Mouse (Mus musculus) telencephalon, adult 2 months (tissue): ENCODE results near the gene Synm.
A peak's percentile ranks its signal among the peaks of the same experiment; 100 is the strongest.

Experiments
- DNase-seq: peaks from one replicate; pipeline ENCODE4 v3.0.0-alpha.2; 2011; ENCODE audit warnings: low read depth, low spot score

Gene Synm

GRCm38 (mm10) chr7:67749441-67750239 lies 9.9 kb downstream of the Synm start:
- DNase-seq: peak; percentile 21

DNA sequence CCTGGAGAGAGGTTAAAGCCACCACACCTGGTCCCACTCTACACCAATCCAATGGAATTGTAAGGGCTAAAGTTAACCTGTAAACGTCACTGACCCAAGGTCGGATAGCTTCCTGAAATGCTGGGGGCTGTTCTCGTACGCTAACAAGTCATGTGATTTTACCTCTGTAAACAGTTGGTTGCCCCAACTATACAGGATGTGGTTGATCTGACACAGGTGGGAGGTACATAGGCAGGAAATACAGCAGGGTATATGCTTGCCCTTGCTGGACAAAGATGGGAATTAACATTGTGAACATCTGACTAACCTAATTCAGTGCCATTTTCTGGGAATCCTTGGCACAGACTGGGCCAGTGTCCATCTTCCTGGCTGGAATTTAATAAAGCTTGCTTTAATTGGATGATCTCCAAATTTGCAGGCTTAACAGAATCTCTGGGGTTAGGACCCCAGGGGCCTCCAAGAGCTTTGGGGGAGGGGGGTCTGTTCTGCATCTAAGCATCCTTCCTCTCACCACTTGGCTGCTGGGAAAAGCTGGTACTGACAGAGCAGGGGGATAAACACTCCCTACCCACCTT lies 11.7 kb downstream of the Synm start:
- DNase-seq: no peak

DNA sequence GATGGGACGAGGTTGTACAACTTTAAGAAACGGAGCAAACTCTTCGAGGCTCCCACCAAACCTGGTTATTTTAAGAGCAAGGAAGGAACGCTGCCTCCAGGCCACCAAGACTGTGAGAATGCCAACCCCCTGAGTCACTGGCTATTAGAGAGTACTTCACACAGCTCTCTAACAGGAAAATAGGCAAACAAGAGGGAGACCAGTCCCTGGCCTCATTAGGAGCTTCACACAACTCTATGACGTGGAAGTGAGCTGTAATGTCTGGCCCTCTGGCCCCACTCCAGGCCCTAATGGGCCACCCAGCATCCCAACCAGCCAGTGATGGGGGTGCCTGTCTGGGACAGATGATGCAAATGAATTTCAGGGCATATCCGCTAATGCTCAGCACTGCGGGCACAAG lies 17.8 kb downstream of the Synm start:
- no peak for DNase-seq

DNA sequence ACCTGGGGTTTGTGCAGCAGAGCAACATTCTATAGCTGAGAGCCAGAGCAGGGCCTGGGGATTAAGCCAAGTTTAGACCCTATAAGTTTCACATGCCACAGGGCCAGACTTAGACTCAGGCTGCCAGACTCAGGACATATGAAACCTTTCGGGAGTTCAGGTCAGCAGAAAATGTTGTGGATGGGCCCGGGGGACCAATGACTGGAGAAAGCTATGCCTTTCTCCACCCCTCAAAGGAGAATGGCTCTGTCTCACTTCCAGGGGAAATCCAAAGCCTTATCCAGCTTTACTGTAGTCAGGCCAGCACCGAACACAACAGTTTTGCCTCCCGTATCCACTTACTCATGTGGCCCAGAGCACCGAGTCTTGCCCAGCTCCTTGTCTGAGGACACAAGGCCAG lies 18.7 kb downstream of the Synm start:
- DNase-seq: no peak

DNA sequence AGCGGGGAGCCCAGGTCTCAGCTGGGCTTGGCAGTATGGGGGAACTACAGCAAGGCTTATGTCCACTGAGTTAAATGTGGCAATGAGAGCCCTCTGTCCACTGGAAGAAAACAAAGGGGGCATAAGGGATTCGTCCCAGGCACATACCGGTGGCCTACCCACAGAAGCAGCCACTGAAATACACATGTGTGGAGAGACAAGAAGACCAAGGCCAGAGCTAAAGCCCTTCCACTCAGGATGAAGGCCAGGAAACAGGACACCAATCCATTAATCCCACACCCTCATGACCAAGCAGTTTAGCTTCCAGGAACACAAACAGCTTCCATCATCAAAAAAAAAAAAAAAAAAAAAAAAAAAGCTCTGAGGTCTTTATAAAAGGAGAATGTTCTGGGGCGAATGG lies 19.2 kb downstream of the Synm start:
- no peak for DNase-seq

- no peak for DNase-seq
These were observed 27.3 kb downstream of the Synm start for GRCm38 (mm10) chr7:67732276-67732675.

GRCm38 (mm10) chr7:67730431-67731110 lies 29.0 kb downstream of the Synm start:
- no peak for DNase-seq

GRCm38 (mm10) chr7:67728809-67729208 lies 30.7 kb downstream of the Synm start:
- DNase-seq: no peak

DNA sequence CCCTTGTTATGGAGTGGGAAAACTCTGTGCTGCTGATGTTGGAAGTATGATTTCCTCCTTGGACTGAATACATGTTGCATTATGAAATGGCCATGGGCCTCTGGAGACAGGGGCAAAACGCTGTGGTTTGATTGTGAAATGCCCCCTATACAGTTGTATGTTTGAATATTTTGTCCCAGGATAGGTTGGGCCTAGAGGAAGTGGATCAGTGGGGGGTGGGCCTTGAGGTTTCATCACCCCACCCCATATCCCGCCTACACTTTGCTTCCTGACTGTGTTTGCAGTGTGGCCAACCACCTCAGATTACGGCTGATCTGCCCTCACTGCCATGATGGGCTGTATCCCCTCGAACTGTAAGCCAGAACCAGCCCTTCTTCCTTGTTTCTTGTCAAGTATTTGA lies 31.3 kb downstream of the Synm start:
- no peak for DNase-seq

DNA sequence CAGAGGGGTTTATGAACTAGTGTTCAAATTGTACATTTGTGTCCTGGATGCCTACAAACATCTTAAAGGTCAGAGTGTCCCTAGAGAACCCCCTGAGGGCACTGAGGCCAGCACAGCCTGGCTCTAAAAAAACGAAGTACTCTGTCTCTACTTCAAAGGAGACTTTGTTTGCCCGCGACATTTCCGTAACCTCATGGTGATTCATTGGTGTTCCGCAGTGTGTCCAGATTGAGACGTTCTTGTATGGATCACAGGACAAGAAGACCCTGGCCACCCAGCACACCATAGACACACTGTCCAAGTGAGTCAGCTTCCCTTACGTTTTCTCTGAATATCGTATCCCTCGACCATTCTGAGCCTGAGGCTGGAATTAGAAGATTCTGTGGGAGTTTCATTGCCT lies 34.5 kb downstream of the Synm start:
- DNase-seq: no peak

DNA sequence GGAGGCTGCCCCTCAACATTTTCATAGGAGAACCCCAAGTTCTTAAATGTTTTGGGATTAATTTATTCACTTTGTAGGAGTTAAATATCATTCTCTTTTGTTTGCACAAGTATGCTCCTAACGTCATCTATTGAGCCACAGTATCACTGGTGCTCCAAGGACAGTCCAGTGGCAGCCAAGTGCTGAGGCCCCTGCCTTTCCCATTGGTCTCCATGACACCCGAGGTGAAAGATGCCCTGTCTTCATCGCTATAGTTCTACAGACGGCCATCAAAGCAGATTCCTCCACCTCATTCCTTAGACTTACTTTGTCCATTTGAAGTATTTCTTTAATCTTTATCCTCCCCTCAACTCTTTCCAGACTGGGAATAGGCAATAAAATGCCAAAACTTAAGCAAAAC lies 35.0 kb downstream of the Synm start:
- no peak for DNase-seq

- DNase-seq: no peak
These were observed 37.4 kb downstream of the Synm start for GRCm38 (mm10) chr7:67722163-67722562.

- no peak for DNase-seq
These were observed 40.7 kb downstream of the Synm start for GRCm38 (mm10) chr7:67718804-67719203.

GRCm38 (mm10) chr7:67717520-67717919 lies 42.0 kb downstream of the Synm start:
- DNase-seq: no peak

DNA sequence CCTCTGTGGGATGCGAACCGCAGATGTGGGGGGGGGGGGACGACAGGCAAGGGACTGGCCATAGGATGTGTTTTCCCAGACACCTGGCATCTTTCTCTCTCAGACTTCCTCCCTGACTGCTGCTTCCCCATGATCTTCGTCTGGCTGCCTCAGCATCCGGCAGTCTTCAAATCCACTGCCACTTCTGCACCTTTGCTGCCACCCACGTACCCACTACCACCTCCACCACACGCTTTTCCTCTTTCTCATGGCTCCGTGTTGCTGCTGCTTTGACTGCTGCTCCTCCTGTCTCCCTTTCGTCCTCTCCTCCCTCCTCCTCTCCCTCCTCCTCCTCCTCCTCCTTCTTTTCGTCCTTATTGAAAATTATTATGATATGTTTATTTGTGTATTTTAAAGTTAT lies 42.6 kb downstream of the Synm start:
- DNase-seq: peak; percentile 26

- DNase-seq: no peak
These were observed 43.2 kb downstream of the Synm start for GRCm38 (mm10) chr7:67716213-67716878.

GRCm38 (mm10) chr7:67715176-67715575 lies 44.4 kb downstream of the Synm start:
- DNase-seq: no peak

- peak; percentile 69 for DNase-seq
These were observed 45.6 kb downstream of the Synm start for GRCm38 (mm10) chr7:67713820-67714510.

DNA sequence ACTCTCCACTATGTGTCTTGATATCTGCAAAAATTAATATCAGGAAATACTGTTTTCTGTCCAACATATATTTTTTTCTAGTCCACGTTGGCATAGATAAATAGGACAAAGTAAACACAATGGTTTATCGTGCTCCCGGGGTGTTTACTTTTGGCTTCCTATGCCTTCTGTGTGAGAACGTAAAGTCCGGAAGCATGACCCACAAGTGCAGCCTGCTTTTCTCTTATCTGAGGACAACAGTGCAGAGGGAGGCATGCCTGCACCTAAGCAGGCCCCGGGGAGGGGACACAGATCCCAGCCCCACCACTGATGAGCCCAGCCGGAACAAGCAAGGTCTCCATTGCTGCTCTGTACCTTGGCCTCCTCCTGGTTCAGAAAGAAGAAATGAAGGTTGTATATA lies 49.3 kb downstream of the Synm start:
- DNase-seq: no peak

GRCm38 (mm10) chr7:67708160-67708559 lies 51.4 kb downstream of the Synm start:
- DNase-seq: no peak

DNA sequence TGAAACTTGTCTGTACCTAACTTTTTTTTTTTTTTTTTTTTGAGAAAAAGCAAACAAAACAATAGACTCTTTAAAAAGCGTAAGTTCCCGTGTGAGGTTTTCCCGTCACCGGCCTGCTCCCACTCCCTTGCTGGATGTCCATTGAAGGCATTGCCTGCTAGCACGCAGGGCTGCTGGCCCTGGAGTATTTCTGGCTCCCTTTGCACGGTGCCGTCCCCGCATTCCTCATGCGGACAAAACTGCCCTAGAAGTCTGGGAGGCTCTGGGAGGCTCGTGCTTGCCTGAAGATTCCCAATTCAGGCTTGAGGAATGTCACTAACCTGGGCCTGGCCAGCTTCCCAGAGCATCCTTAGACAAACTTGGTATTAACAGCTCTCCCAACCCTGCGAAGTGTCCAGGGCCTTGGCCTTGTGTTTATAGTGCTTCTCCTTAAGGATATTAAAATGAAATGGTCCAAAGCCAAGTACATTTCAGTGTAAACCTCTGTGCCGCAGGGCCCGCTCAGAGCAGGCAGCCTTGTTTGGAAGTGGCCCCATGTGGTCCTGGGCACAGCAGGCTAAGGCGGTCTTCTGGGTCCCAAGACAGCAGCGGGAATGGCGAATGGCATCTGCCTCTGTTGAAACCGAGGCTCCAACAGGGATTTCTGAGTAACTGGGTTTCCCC lies 58.2 kb downstream of the Synm start:
- no peak for DNase-seq
